Mouse (Mus musculus): ENCODE measurements around the gene Slc46a3. TPM values are rescaled to one million over a fixed set of nuclear protein-coding genes. Genes with fewer than 3 reads are reported as not detected.

The Slc46a3 gene
- total RNA-seq, 4 experiments from 2014 or later = 7.9 to 11.4 (median 9.6) TPM

- no peak for DNase-seq (ENCODE audit: low spot score in 2 of 2)
Measured at GRCm38 (mm10) chr5:147847361-147847760, 47.3 kb downstream of the Slc46a3 start.

GRCm38 (mm10) chr5:147845319-147845718, 49.3 kb downstream of the Slc46a3 start:
- no peak for DNase-seq (ENCODE audit: low spot score in 2 of 2)

GRCm38 (mm10) chr5:147843340-147843739, 51.3 kb downstream of the Slc46a3 start:
- DNase-seq (ENCODE audit: low spot score in 2 of 2) = no peak

GRCm38 (mm10) chr5:147839418-147839817, 55.2 kb downstream of the Slc46a3 start:
- no peak for DNase-seq (ENCODE audit: low spot score in 2 of 2)

GRCm38 (mm10) chr5:147834841-147835500, 59.6 kb downstream of the Slc46a3 start:
- no peak for DNase-seq (ENCODE audit: low spot score in 2 of 2)

GRCm38 (mm10) chr5:147832842-147833241, 61.8 kb downstream of the Slc46a3 start:
- no peak for DNase-seq (ENCODE audit: low spot score in 2 of 2)

GRCm38 (mm10) chr5:147828846-147829245, 65.8 kb downstream of the Slc46a3 start:
- no peak for DNase-seq (ENCODE audit: low spot score in 2 of 2)

Other genes starting within 250 kb of the Slc46a3 start
- 10 to 100 TPM; 31.9 to 39.7 (median 36.0) TPM for gene Flt1, start 168.8 kb downstream of the Slc46a3 start, total RNA-seq (2022)
- 100 to 1,000 TPM; 124 to 149 (median 128) TPM for gene Pomp, start 34.4 kb downstream of the Slc46a3 start, total RNA-seq (2022)
- gene Mtus2, start 62.5 kb upstream of the Slc46a3 start, total RNA-seq (2022) = 10 to 100 TPM; 27.7 to 34.9 (median 33.8) TPM

Measured in layer of hippocampus, adult 8-10 months (tissue).